Mouse (Mus musculus) neural tube, embryonic 13.5 days (tissue): ENCODE data around the gene Adgrb2. TPM values are rescaled to one million over a fixed set of nuclear protein-coding genes. Genes with fewer than 3 reads are reported as not detected.

ENCODE experiments used
- ATAC-seq: fragments of 200-750 bp; cut with Nextera tagmentation; 2 replicates; pipeline ENCODE4 v1.8.0; 2017; ENCODE audit warnings: low read depth, mild to moderate bottlenecking, moderate TSS enrichment, moderate library complexity
- H3K27ac ChIP-seq: fragments of 300-500 bp; sonication (generic); replicated peaks from 2 replicates; pipeline ENCODE4 v1.5.1; 2015; ENCODE audit warnings: moderate library complexity, mild to moderate bottlenecking, inconsistent platforms
- H3K27me3 ChIP-seq: fragments of 300-500 bp; sonication (generic); 2 replicates; pipeline ENCODE4 v1.6.1; 2015; ENCODE audit warnings: mild to moderate bottlenecking, inconsistent platforms
- H3K36me3 ChIP-seq: fragments of 300-500 bp; sonication (generic); 2 replicates; pipeline ENCODE4 v1.6.1; 2015; ENCODE audit warnings: mild to moderate bottlenecking, inconsistent platforms
- H3K4me1 ChIP-seq: fragments of 300-500 bp; sonication (generic); replicated peaks from 2 replicates; pipeline ENCODE4 v1.6.1; 2015; ENCODE audit warnings: inconsistent platforms
- H3K4me2 ChIP-seq: fragments of 300-500 bp; sonication (generic); 2 replicates; pipeline ENCODE4 v1.6.1; 2015; ENCODE audit warnings: inconsistent platforms, mild to moderate bottlenecking, moderate library complexity
- H3K4me3 ChIP-seq: fragments of 300-500 bp; sonication (generic); 2 replicates; pipeline ENCODE4 v1.5.1; 2015; ENCODE audit warnings: mild to moderate bottlenecking, inconsistent platforms
- H3K9ac ChIP-seq: fragments of 300-500 bp; sonication (generic); 2 replicates; pipeline ENCODE4 v1.6.1; 2015; ENCODE audit warnings: moderate library complexity, mild to moderate bottlenecking, inconsistent platforms
- H3K9me3 ChIP-seq: fragments of 300-500 bp; sonication (generic); 2 replicates; pipeline ENCODE4 v1.6.1; 2016; ENCODE audit warnings: inconsistent platforms
- WGBS: fragments of 180-500 bp; shearing (Covaris S2); methylation state at CpG from one replicate; pipeline ENCODE4 v1.1.7; 2015; 5-methylcytosine and 5-hydroxymethylcytosine counted together
- polyA plus RNA-seq: library from polyadenylated mRNA; unstranded; fragments of >200 nt; fragmentation: Nextera tagmentation; extraction: Ambion mirVana; gene quantifications from 2 replicates; pipeline ENCODE4 v1.2.1, GENCODE M21; 2015

Adgrb2 gene
- polyA plus RNA-seq, 1 experiment from 2014 or later = 9.3 TPM

GRCm38 (mm10) chr4:129993213-129993612 lies 8.5 kb downstream of the Adgrb2 start:
- Histone ChIP-seq H3K4me2 (no peak overlapping the region), H3K27ac (peak overlapping the region; percentile 79; the same call in 1 of the 2 replicates), H3K4me3 (no peak overlapping the region), H3K27me3 (peaks cover 13% of the 10 kb centered on the region), H3K9me3 (no peaks in the 10 kb centered on the region), H3K9ac (no peak overlapping the region), H3K4me1 (peaks cover 54% of the 10 kb centered on the region), H3K36me3 (peaks cover 28% of the 10 kb centered on the region)
- 89% methylated on average over 5 of the region's 5 CpGs for WGBS
- no peak for ATAC-seq

- no peak overlapping the region for H3K4me2 ChIP-seq
- 54% methylated on average over 16 of the region's 16 CpGs for WGBS
- ATAC-seq = peak; percentile 55
- peak overlapping the region; percentile 79 for H3K27ac ChIP-seq
- no peak overlapping the region for H3K4me3 ChIP-seq
- H3K9me3 ChIP-seq = no peaks in the 10 kb centered on the region
- H3K9ac ChIP-seq = peak overlapping the region; percentile 49
- H3K4me1 ChIP-seq = peaks cover 45% of the 10 kb centered on the region
- H3K27me3 ChIP-seq = peaks cover 4% of the 10 kb centered on the region
- peaks cover 33% of the 10 kb centered on the region for H3K36me3 ChIP-seq
Observed at GRCm38 (mm10) chr4:129993944-129994695, 9.4 kb downstream of the Adgrb2 start.

- H3K27ac ChIP-seq = peak overlapping the region; percentile 79
- H3K4me1 ChIP-seq = peaks cover 39% of the 10 kb centered on the region
- peak; percentile 9; the same call in 1 of the 2 replicates for ATAC-seq
- H3K36me3 ChIP-seq = peaks cover 36% of the 10 kb centered on the region
- H3K9me3 ChIP-seq = no peaks in the 10 kb centered on the region
- H3K4me2 ChIP-seq = no peak overlapping the region
- H3K27me3 ChIP-seq = no peaks in the 10 kb centered on the region; the same call in 1 of the 2 replicates
- WGBS = 85% methylated on average over 5 of the region's 5 CpGs
- no peak overlapping the region for H3K9ac ChIP-seq
- no peak overlapping the region for H3K4me3 ChIP-seq
Observed at GRCm38 (mm10) chr4:129994728-129995127, 10.1 kb downstream of the Adgrb2 start.

GRCm38 (mm10) chr4:129995255-129995654 lies 10.6 kb downstream of the Adgrb2 start:
- H3K9ac ChIP-seq = no peak overlapping the region
- no peak overlapping the region for H3K4me3 ChIP-seq
- H3K4me2 ChIP-seq = no peak overlapping the region
- peaks cover 36% of the 10 kb centered on the region for H3K36me3 ChIP-seq
- peaks cover 38% of the 10 kb centered on the region for H3K4me1 ChIP-seq
- H3K27ac ChIP-seq = peak overlapping the region; percentile 79; the same call in 1 of the 2 replicates
- H3K9me3 ChIP-seq = no peaks in the 10 kb centered on the region
- no peaks in the 10 kb centered on the region; the same call in 1 of the 2 replicates for H3K27me3 ChIP-seq
- ATAC-seq = no peak
- 70% methylated on average over 8 of the region's 8 CpGs for WGBS

GRCm38 (mm10) chr4:129996015-129996414 lies 11.3 kb downstream of the Adgrb2 start:
- Histone ChIP-seq H3K27me3 (no peaks in the 10 kb centered on the region; the same call in 1 of the 2 replicates), H3K9me3 (no peaks in the 10 kb centered on the region), H3K36me3 (peaks cover 36% of the 10 kb centered on the region), H3K4me1 (peaks cover 44% of the 10 kb centered on the region), H3K4me3 (no peak overlapping the region), H3K4me2 (no peak overlapping the region), H3K9ac (no peak overlapping the region), H3K27ac (no peak overlapping the region)
- no peak for ATAC-seq
- 82% methylated on average over 4 of the region's 4 CpGs for WGBS

GRCm38 (mm10) chr4:129998124-129998523 lies 13.5 kb downstream of the Adgrb2 start:
- no peak overlapping the region for H3K4me2 ChIP-seq
- whole genome bisulfite sequencing = 82% methylated on average over 11 of the region's 11 CpGs
- ATAC-seq = no peak
- H3K9ac ChIP-seq = no peak overlapping the region
- H3K4me3 ChIP-seq = no peak overlapping the region
- no peaks in the 10 kb centered on the region for H3K9me3 ChIP-seq
- peaks cover 23% of the 10 kb centered on the region for H3K36me3 ChIP-seq
- no peak overlapping the region for H3K27ac ChIP-seq
- H3K4me1 ChIP-seq = peaks cover 54% of the 10 kb centered on the region
- no peaks in the 10 kb centered on the region; the same call in 1 of the 2 replicates for H3K27me3 ChIP-seq

- ATAC-seq = no peak
- H3K4me1 ChIP-seq = peaks cover 30% of the 10 kb centered on the region
- peaks cover 1% of the 10 kb centered on the region for H3K27me3 ChIP-seq
- H3K9me3 ChIP-seq = no peaks in the 10 kb centered on the region
- 0 out of 2 replicates have a peak overlapping the region, but pooled peaks have one; percentile 8 for H3K9ac ChIP-seq
- no peak overlapping the region for H3K4me3 ChIP-seq
- peak overlapping the region; percentile 50; the same call in 1 of the 2 replicates for H3K27ac ChIP-seq
- H3K36me3 ChIP-seq = peaks cover 12% of the 10 kb centered on the region; the same call in 1 of the 2 replicates
- WGBS = 32% methylated on average over 5 of the region's 5 CpGs
- H3K4me2 ChIP-seq = no peak overlapping the region
Observed at GRCm38 (mm10) chr4:130001710-130002109, 17.0 kb downstream of the Adgrb2 start.

- peak overlapping the region; percentile 50; the same call in 1 of the 2 replicates for H3K27ac ChIP-seq
Observed at GRCm38 (mm10) chr4:130002157-130002556, 17.5 kb downstream of the Adgrb2 start.

GRCm38 (mm10) chr4:130005593-130005992 lies 20.9 kb downstream of the Adgrb2 start:
- Histone ChIP-seq H3K27me3 (peaks cover 20% of the 10 kb centered on the region), H3K9me3 (no peaks in the 10 kb centered on the region), H3K9ac (no peak overlapping the region), H3K27ac (no peak overlapping the region), H3K36me3 (peaks cover 20% of the 10 kb centered on the region), H3K4me2 (no peak overlapping the region), H3K4me3 (no peak overlapping the region), H3K4me1 (peaks cover 26% of the 10 kb centered on the region)
- ATAC-seq = no peak
- WGBS = 55% methylated on average over 9 of the region's 9 CpGs

More at GRCm38 (mm10) chr4:130002157-130002556, 17.5 kb downstream of the Adgrb2 start:
- 63% methylated on average over 10 of the region's 10 CpGs for WGBS
- H3K4me3 ChIP-seq = no peak overlapping the region
- no peak overlapping the region for H3K4me2 ChIP-seq
- peaks cover 33% of the 10 kb centered on the region for H3K4me1 ChIP-seq
- H3K27me3 ChIP-seq = peaks cover 3% of the 10 kb centered on the region
- H3K36me3 ChIP-seq = peaks cover 12% of the 10 kb centered on the region; the same call in 1 of the 2 replicates
- H3K9me3 ChIP-seq = no peaks in the 10 kb centered on the region
- H3K9ac ChIP-seq = no peak overlapping the region
- ATAC-seq = peak; percentile 32; the same call in 1 of the 2 replicates

GRCm38 (mm10) chr4:130006533-130006932 lies 21.9 kb downstream of the Adgrb2 start:
- Histone ChIP-seq H3K4me1 (peaks cover 16% of the 10 kb centered on the region), H3K27me3 (peaks cover 20% of the 10 kb centered on the region), H3K9me3 (no peaks in the 10 kb centered on the region), H3K4me3 (no peak overlapping the region; the same call in 1 of the 2 replicates), H3K4me2 (peak overlapping the region; percentile 49), H3K36me3 (peaks cover 29% of the 10 kb centered on the region), H3K27ac (no peak overlapping the region), H3K9ac (0 out of 2 replicates have a peak overlapping the region, but pooled peaks have one; percentile 23)
- 12% methylated on average over 25 of the region's 25 CpGs for WGBS
- ATAC-seq = 0 out of 2 replicates have a peak, but pooled peaks have one; percentile 11

GRCm38 (mm10) chr4:130009043-130009442 lies 24.4 kb downstream of the Adgrb2 start:
- H3K27ac ChIP-seq = no peak overlapping the region
- no peak for ATAC-seq
- H3K9me3 ChIP-seq = no peaks in the 10 kb centered on the region
- peaks cover 9% of the 10 kb centered on the region for H3K4me1 ChIP-seq
- WGBS = 81% methylated on average over 14 of the region's 14 CpGs
- H3K36me3 ChIP-seq = peaks cover 43% of the 10 kb centered on the region
- H3K4me3 ChIP-seq = no peak overlapping the region
- H3K27me3 ChIP-seq = peaks cover 20% of the 10 kb centered on the region
- no peak overlapping the region for H3K4me2 ChIP-seq
- no peak overlapping the region for H3K9ac ChIP-seq

- Histone ChIP-seq H3K9me3 (no peaks in the 10 kb centered on the region), H3K4me1 (peaks cover 16% of the 10 kb centered on the region), H3K36me3 (peaks cover 45% of the 10 kb centered on the region), H3K4me3 (no peak overlapping the region), H3K27ac (no peak overlapping the region), H3K9ac (no peak overlapping the region), H3K27me3 (peaks cover 20% of the 10 kb centered on the region), H3K4me2 (no peak overlapping the region)
- WGBS = 82% methylated on average over 4 of the region's 4 CpGs
- no peak for ATAC-seq
Observed at GRCm38 (mm10) chr4:130010723-130011122, 26.1 kb downstream of the Adgrb2 start.
